Mouse (Mus musculus) G1E (cell line): ENCODE data around the gene Slc37a4.

Experiments
- CTCF ChIP-seq: IDR thresholded peaks from 2 replicates; pipeline ENCODE4 v1.5.1; 2012; ENCODE audit warnings: low read depth, low read length, inconsistent platforms, mixed read lengths
- GATA1 ChIP-seq: IDR thresholded peaks from 2 replicates; pipeline ENCODE4 v1.6.1; 2012; ENCODE audit warnings: borderline replicate concordance, low read length, inconsistent platforms, mixed read lengths
- POLR2AphosphoS5 ChIP-seq: IDR thresholded peaks from 2 replicates; pipeline ENCODE4 v1.6.1; 2012; ENCODE audit warnings: low read depth, low read length, inconsistent platforms; ENCODE audit not compliant: insufficient replicate concordance
- TAL1 ChIP-seq: conservative IDR thresholded peaks from 2 replicates; pipeline ENCODE4 v1.6.1; 2012; ENCODE audit warnings: low read depth, low read length, inconsistent platforms, mixed read lengths

GRCm38 (mm10) chr9:44353142-44353541, 43.5 kb upstream of the Slc37a4 start:
- no peak for TF ChIP-seq GATA1
- TF ChIP-seq TAL1 = no peak
- no peak for TF ChIP-seq CTCF
- TF ChIP-seq POLR2AphosphoS5 = no peak
